Mouse (Mus musculus): ENCODE measurements around the gene Fbxo24. TPM values are rescaled to one million over a fixed set of nuclear protein-coding genes. Genes with fewer than 3 reads are reported as not detected.

The Fbxo24 gene
- polyA plus RNA-seq, 1 experiment from 2014 or later = 0.18 TPM

DNA sequence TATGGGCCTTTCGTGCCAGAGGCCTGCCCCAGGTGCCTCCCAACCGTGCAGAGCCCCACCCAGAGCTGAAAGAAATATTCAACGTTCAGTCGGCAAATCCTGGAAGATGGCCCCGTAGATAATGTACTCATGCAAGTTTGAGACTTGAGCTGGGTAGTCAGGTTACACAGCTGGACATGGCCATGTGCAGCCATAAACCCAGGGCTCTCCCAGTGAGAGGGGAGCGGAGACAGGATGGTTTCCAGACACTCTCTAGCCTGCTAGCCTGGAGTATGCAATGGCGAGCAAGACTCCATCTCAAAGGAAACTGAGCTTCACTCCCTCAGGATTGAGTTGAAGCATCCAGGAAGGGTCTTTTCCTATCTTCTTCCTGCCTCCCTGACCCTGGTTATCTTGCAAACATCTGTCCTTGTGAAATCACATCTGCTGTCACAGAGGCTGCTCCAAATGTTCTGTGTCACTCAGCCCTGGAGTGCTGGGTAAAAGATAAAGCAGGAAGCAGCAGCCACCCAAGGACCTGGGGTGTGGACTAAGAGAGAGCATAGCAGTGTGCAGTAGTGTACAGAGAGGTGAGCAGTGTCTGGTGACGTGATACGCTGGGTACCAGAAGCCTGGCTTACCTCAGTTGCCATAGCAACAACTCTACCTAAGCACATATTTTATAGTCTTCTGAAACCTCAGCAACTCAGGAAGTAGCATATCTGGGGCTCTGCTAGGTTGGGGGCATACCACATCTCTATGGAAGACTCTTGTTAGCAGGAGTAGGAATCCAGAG is 19.2 kb upstream of the Fbxo24 start:
- Histone ChIP-seq H3K4me3 (ENCODE audit: low read depth, low read length) (no peak overlapping the region), H3K9ac (ENCODE audit: low read depth, low read length) (no peak overlapping the region), H3K27me3 (replicated peaks; ENCODE audit: control insufficient read depth, insufficient read depth, low read length) (peaks cover 17% of the 10 kb centered on the region), H3K9me3 (ENCODE audit: control insufficient read depth, low read length) (no peaks in the 10 kb centered on the region), H3K27ac (ENCODE audit: low read depth, low read length) (no peak overlapping the region), H3K36me3 (ENCODE audit: control insufficient read depth, insufficient read depth, low read length) (peaks cover 10% of the 10 kb centered on the region), H3K4me2 (peak overlapping the region; percentile 6; the same call in 1 of the 2 replicates), H3K4me1 (replicated peaks; ENCODE audit: control insufficient read depth, insufficient read depth, low read length) (peaks cover 44% of the 10 kb centered on the region)
- 53% methylated on average over 9 of the region's 9 CpGs for WGBS
- peak; percentile 50; the same call in 1 of the 2 replicates for ATAC-seq (replicated peaks; ENCODE audit: low FRiP score)
- no peak for DNase-seq (ENCODE audit: low spot score)

DNA sequence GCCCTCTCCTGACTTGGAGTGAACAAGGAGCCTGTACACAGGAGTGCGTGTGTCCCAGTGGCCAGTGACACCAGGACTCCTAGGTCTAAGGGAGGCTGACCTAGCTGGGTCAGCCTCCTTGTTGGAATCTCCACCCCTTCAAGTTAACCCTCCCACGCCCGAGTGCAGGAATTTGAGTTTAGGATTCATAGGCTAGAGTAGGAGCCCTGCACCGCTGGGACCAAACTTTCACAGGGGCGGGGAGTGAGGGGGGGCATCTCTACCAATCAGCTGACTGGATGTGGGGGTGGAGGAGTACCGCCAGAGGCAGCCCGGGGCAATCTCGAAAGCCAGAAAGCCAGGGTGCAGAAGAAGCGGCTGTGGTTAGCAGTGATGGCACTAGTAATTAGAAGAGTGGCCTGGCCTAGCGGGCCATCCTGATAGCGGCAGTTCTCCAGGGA is 16.9 kb upstream of the Fbxo24 start, which contains the start of gene Irs3:
Irs3 (minus strand) TSS at position 63 of the 440 bp plus-strand sequence.
- peaks cover 7% of the 10 kb centered on the region for H3K36me3 ChIP-seq (ENCODE audit: control insufficient read depth, insufficient read depth, low read length)
- peaks cover 36% of the 10 kb centered on the region for H3K4me1 ChIP-seq (replicated peaks; ENCODE audit: control insufficient read depth, insufficient read depth, low read length)
- peak within 1 kb of the TSS; percentile 62 for H3K4me2 ChIP-seq
- peak within 1 kb of the TSS; percentile 35 for H3K4me3 ChIP-seq (ENCODE audit: low read depth, low read length)
- no peak; the same call in 1 of the 2 replicates for ATAC-seq (replicated peaks; ENCODE audit: low FRiP score)
- no peak within 1 kb of the TSS for H3K27ac ChIP-seq (ENCODE audit: low read depth, low read length)
- no peaks in the 10 kb centered on the region for H3K9me3 ChIP-seq (ENCODE audit: control insufficient read depth, low read length)
- H3K9ac ChIP-seq (ENCODE audit: low read depth, low read length) = no peak within 1 kb of the TSS
- WGBS = 16% methylated on average over 11 of the region's 11 CpGs
- no peak for DNase-seq (ENCODE audit: low spot score)
- H3K27me3 ChIP-seq (replicated peaks; ENCODE audit: control insufficient read depth, insufficient read depth, low read length) = peaks cover 17% of the 10 kb centered on the region

DNA sequence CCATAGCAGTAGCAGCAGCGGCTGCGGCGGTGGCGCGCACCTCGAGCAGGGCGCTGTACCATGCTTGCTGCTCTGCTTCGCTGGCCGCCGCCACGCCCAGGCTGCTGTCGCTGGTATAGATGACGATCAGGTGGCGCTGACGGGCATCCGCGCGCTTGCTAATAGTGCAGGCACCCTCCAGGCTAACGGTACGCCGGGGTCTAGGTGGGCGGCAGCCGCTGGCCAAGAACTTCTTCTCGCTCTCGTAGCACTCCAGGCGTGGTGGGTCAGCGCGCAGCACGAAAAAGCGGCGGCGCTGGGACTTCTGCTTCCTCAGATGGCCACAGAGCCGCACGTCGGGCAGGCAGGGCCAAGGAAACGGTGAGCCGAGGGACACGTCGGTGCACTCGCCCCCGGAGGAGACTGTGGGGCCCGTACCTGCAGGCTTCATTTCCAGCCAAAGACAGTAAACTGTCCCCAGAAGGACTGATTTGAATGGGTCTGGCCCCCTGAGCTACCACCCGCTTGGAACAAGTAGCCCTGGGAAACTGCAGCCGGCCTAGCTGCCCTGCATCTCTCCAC is 16.4 kb upstream of the Fbxo24 start:
- no peak overlapping the region for H3K27ac ChIP-seq (ENCODE audit: low read depth, low read length)
- peak overlapping the region; percentile 35 for H3K4me3 ChIP-seq (ENCODE audit: low read depth, low read length)
- H3K27me3 ChIP-seq (replicated peaks; ENCODE audit: control insufficient read depth, insufficient read depth, low read length) = peaks cover 17% of the 10 kb centered on the region
- ATAC-seq (replicated peaks; ENCODE audit: low FRiP score) = peak; percentile 51
- peaks cover 9% of the 10 kb centered on the region for H3K36me3 ChIP-seq (ENCODE audit: control insufficient read depth, insufficient read depth, low read length)
- H3K9me3 ChIP-seq (ENCODE audit: control insufficient read depth, low read length) = no peaks in the 10 kb centered on the region
- peaks cover 34% of the 10 kb centered on the region for H3K4me1 ChIP-seq (replicated peaks; ENCODE audit: control insufficient read depth, insufficient read depth, low read length)
- 3% methylated on average over 43 of the region's 44 CpGs for WGBS
- DNase-seq (ENCODE audit: low spot score) = no peak
- H3K4me2 ChIP-seq = peak overlapping the region; percentile 62
- H3K9ac ChIP-seq (ENCODE audit: low read depth, low read length) = no peak overlapping the region

DNA sequence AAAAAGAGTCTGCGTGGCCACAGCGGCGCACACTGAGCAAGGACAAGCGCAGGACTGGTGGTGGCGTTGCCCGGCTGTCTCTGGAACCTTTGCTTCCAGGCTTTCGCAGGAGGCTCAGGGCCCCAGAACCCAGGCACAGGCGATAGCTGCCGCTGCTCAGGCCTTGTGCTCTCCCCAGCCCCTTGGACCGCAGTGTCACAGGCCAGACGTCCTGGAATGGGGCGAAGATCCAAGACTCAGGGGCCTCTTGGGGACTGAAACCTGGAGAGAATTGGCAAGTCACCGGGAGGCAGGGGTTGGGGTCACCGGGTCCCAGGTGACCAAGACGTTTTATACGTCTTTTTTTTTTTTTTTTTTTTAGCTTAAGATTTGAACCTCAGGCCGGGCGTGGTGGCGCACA is 15.7 kb upstream of the Fbxo24 start:
- no peak for ATAC-seq (replicated peaks; ENCODE audit: low FRiP score)
- Histone ChIP-seq H3K27me3 (replicated peaks; ENCODE audit: control insufficient read depth, insufficient read depth, low read length) (peaks cover 17% of the 10 kb centered on the region), H3K36me3 (ENCODE audit: control insufficient read depth, insufficient read depth, low read length) (peaks cover 16% of the 10 kb centered on the region), H3K9ac (ENCODE audit: low read depth, low read length) (no peak overlapping the region), H3K4me2 (peak overlapping the region; percentile 62), H3K4me3 (ENCODE audit: low read depth, low read length) (no peak overlapping the region), H3K4me1 (replicated peaks; ENCODE audit: control insufficient read depth, insufficient read depth, low read length) (peaks cover 29% of the 10 kb centered on the region), H3K9me3 (ENCODE audit: control insufficient read depth, low read length) (no peaks in the 10 kb centered on the region), H3K27ac (ENCODE audit: low read depth, low read length) (no peak overlapping the region)
- DNase-seq (ENCODE audit: low spot score) = no peak
- 48% methylated on average over 19 of the region's 19 CpGs for WGBS

DNA sequence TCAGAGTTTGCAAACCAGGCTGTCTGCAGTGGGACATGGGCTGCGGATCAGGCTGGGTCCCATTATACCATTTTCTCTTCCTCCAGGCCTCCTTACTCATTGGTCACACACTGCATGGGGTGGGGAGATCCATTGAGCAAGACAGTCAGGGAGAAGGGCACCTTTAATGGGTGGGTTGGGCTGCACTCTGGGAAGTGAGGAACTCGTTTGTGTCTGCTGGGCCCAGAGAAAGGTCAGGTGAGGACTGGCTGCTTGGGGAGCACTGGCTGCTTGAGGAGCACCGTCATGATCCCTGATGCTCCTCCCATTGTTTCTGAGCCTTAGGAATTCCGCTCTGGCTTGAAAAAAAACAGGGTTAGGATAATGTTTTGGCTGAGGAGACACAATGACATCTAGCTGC is 14.1 kb upstream of the Fbxo24 start:
- DNase-seq (ENCODE audit: low spot score) (no peak), ATAC-seq (replicated peaks; ENCODE audit: low FRiP score) (no peak)
- Histone ChIP-seq H3K36me3 (ENCODE audit: control insufficient read depth, insufficient read depth, low read length) (peaks cover 28% of the 10 kb centered on the region), H3K9me3 (ENCODE audit: control insufficient read depth, low read length) (no peaks in the 10 kb centered on the region), H3K4me3 (ENCODE audit: low read depth, low read length) (no peak overlapping the region), H3K27me3 (replicated peaks; ENCODE audit: control insufficient read depth, insufficient read depth, low read length) (peaks cover 17% of the 10 kb centered on the region), H3K9ac (ENCODE audit: low read depth, low read length) (no peak overlapping the region), H3K27ac (ENCODE audit: low read depth, low read length) (no peak overlapping the region), H3K4me2 (no peak overlapping the region), H3K4me1 (replicated peaks; ENCODE audit: control insufficient read depth, insufficient read depth, low read length) (peaks cover 16% of the 10 kb centered on the region)
- 71% methylated on average over 4 of the region's 4 CpGs for WGBS

DNA sequence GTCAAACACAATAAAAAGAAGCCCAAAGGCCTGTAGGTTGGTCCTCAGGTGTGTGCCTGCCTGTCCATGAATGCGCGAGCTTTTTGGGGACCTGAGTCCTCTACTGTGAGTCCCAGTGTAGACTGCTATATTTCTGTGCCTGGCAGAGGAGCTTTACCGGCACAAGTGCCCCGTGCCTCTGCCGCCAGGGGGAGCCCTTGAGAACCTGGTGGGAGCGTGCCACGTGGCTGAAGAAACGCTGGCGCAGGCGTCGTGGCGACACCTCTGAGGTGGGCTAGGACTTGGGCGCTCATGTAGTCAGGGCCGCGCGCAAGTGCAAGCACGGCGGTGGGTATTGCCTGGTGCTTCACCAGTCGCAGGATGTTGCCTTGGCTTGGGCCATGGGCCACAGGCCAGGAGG is 12.3 kb upstream of the Fbxo24 start, which contains the start of gene Sap25:
Sap25 (plus strand) TSS at position 281 of the 400 bp plus-strand sequence.
- Histone ChIP-seq H3K27ac (ENCODE audit: low read depth, low read length) (no peak within 1 kb of the TSS), H3K36me3 (ENCODE audit: control insufficient read depth, insufficient read depth, low read length) (peaks cover 40% of the 10 kb centered on the region), H3K4me1 (replicated peaks; ENCODE audit: control insufficient read depth, insufficient read depth, low read length) (peaks cover 13% of the 10 kb centered on the region), H3K4me2 (no peak within 1 kb of the TSS), H3K9ac (ENCODE audit: low read depth, low read length) (no peak within 1 kb of the TSS), H3K4me3 (ENCODE audit: low read depth, low read length) (no peak within 1 kb of the TSS), H3K9me3 (ENCODE audit: control insufficient read depth, low read length) (no peaks in the 10 kb centered on the region), H3K27me3 (replicated peaks; ENCODE audit: control insufficient read depth, insufficient read depth, low read length) (peaks cover 17% of the 10 kb centered on the region)
- DNase-seq (ENCODE audit: low spot score) (no peak), ATAC-seq (replicated peaks; ENCODE audit: low FRiP score) (no peak)
- 83% methylated on average over 19 of the region's 19 CpGs for WGBS

DNA sequence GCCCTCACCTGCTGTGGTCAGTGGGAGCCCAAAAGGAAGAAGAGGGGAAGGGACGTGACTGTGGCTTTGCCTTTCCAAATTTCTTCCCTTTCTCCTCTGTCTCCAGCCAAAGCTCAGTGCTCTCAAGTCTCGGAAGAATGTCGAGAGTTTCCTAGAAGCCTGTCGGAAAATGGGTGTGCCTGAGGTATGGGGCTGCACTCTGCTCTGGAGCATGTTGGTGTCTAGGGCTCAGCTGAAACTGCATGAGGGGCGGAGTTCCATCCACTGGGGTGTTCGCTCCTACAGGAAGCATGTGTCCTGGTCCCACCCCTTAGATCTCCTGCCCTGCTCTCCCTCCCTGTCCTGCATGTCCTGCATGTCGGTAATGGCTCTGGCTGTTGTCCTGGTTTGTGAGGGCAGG is 10.7 kb upstream of the Fbxo24 start:
- Histone ChIP-seq H3K36me3 (ENCODE audit: control insufficient read depth, insufficient read depth, low read length) (peaks cover 40% of the 10 kb centered on the region), H3K9ac (ENCODE audit: low read depth, low read length) (no peak overlapping the region), H3K9me3 (ENCODE audit: control insufficient read depth, low read length) (no peaks in the 10 kb centered on the region), H3K27ac (ENCODE audit: low read depth, low read length) (no peak overlapping the region), H3K4me1 (replicated peaks; ENCODE audit: control insufficient read depth, insufficient read depth, low read length) (peaks cover 3% of the 10 kb centered on the region), H3K4me2 (no peak overlapping the region), H3K27me3 (replicated peaks; ENCODE audit: control insufficient read depth, insufficient read depth, low read length) (peaks cover 10% of the 10 kb centered on the region), H3K4me3 (ENCODE audit: low read depth, low read length) (no peak overlapping the region)
- ATAC-seq (replicated peaks; ENCODE audit: low FRiP score) (no peak), DNase-seq (ENCODE audit: low spot score) (no peak)
- WGBS = 76% methylated on average over 7 of the region's 7 CpGs

DNA sequence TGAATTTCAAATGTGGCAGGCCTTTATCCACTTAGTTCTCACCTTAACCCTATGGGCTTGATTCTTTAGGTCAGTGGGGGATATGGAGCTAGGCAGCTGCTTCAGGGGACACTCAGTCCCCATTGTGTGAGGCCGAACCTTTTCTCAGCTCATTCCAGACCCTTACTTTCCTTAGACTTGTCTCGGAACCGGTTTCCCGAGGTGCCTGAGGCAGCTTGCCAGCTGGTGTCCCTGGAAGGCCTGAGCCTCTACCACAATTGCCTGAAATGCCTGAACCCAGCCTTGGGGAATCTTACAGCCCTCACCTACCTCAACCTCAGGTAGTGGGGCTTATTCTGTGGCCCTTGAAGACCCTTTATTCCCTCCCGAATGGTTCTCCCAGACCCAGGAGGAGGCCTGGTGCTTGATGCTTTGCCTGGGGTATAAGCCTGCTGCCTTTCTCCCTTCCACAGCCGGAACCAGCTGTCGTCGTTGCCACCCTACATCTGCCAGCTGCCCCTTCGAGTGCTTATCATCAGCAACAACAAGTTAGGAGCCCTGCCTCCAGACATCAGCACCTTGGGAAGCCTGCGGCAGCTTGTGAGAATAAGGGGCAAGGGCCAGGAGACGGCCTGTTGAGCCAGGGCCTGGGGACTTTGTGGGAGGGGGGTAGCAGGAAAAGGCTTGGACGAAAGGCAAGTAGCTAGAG is 4.7 kb upstream of the Fbxo24 start:
- 86% methylated on average over 12 of the region's 12 CpGs for WGBS
- Histone ChIP-seq H3K9me3 (ENCODE audit: control insufficient read depth, low read length) (no peaks in the 10 kb centered on the region), H3K27ac (ENCODE audit: low read depth, low read length) (no peak overlapping the region), H3K9ac (ENCODE audit: low read depth, low read length) (no peak overlapping the region), H3K4me1 (replicated peaks; ENCODE audit: control insufficient read depth, insufficient read depth, low read length) (peaks cover 24% of the 10 kb centered on the region), H3K4me2 (no peak overlapping the region), H3K4me3 (ENCODE audit: low read depth, low read length) (no peak overlapping the region), H3K27me3 (replicated peaks; ENCODE audit: control insufficient read depth, insufficient read depth, low read length) (no peaks in the 10 kb centered on the region), H3K36me3 (ENCODE audit: control insufficient read depth, insufficient read depth, low read length) (peaks cover 24% of the 10 kb centered on the region)
- no peak for DNase-seq (ENCODE audit: low spot score)
- no peak for ATAC-seq (replicated peaks; ENCODE audit: low FRiP score)
